Comparison of ENCODE assay signal across 9 mouse cellular contexts in genomic region chr17:78895394-78895793, GRCm38 (mm10). TPM values are rescaled to one million over a fixed set of nuclear protein-coding genes. Genes with fewer than 3 reads are reported as not detected.
DNase-seq lines count a peak whose midpoint lies in the region; ATAC-seq lines count a peak whose summit lies in the region.
"Had no signal": no experiment of that assay in that cellular context is flagged by ENCODE, and none has a peak within 500 bp of the region (broad histone marks: within the 10 kb centered on the region; RNA-seq: fewer than 3 reads in every experiment).

No protein-coding gene starts in this region.

- H3K27ac ChIP-seq in midbrain, embryonic 14.5 days (replicated peaks; ENCODE audit: low read depth, low read length) = no peak overlapping the region
- no peak overlapping the region for H3K27ac ChIP-seq in midbrain, embryonic 10.5 days (replicated peaks)
- no peak overlapping the region for H3K27ac ChIP-seq in kidney, embryonic 14.5 days (ENCODE audit: low read depth, low read length)
- H3K27ac ChIP-seq in stomach, embryonic 15.5 days = no peak overlapping the region

- H3K4me2 ChIP-seq in midbrain, embryonic 14.5 days (ENCODE audit: low read length) = no peak overlapping the region
- H3K4me2 ChIP-seq in kidney, embryonic 14.5 days (replicated peaks; ENCODE audit: low read depth, low read length) = peak overlapping the region; percentile 9; the same call in 1 of the 2 replicates
- peak overlapping the region; percentile 51 for H3K4me2 ChIP-seq in stomach, embryonic 15.5 days

- H3K27me3 ChIP-seq in midbrain, embryonic 14.5 days (ENCODE audit: control insufficient read depth, insufficient read depth, low read length) = no peaks in the 10 kb centered on the region
- no peaks in the 10 kb centered on the region for H3K27me3 ChIP-seq in midbrain, embryonic 10.5 days (ENCODE audit: low read depth, poor library complexity, severe bottlenecking)
- no peaks in the 10 kb centered on the region for H3K27me3 ChIP-seq in kidney, embryonic 14.5 days (ENCODE audit: control insufficient read depth, insufficient read depth, low read length)
- no peaks in the 10 kb centered on the region for H3K27me3 ChIP-seq in stomach, embryonic 15.5 days (replicated peaks)

- no peaks in the 10 kb centered on the region for H3K36me3 ChIP-seq in midbrain, embryonic 14.5 days (ENCODE audit: control insufficient read depth, insufficient read depth, low read length)
- no peaks in the 10 kb centered on the region for H3K36me3 ChIP-seq in midbrain, embryonic 10.5 days
- H3K36me3 ChIP-seq in kidney, embryonic 14.5 days (ENCODE audit: control insufficient read depth, insufficient read depth, low read length) = no peaks in the 10 kb centered on the region
- H3K36me3 ChIP-seq in stomach, embryonic 15.5 days = no peaks in the 10 kb centered on the region

- H3K4me1 ChIP-seq in midbrain, embryonic 14.5 days (ENCODE audit: control insufficient read depth, insufficient read depth, low read length) = no peaks in the 10 kb centered on the region
- H3K4me1 ChIP-seq in midbrain, embryonic 10.5 days = no peaks in the 10 kb centered on the region
- H3K4me1 ChIP-seq in kidney, embryonic 14.5 days (ENCODE audit: control insufficient read depth, insufficient read depth, low read length) = no peaks in the 10 kb centered on the region
- H3K4me1 ChIP-seq in stomach, embryonic 15.5 days = no peaks in the 10 kb centered on the region

- DNase-seq in midbrain, embryonic 14.5 days = peak; percentile 81
- no peak for DNase-seq in midbrain, embryonic 10.5 days (ENCODE audit: low spot score)
- DNase-seq in adrenal gland, postnatal 14 days = peak; percentile 66
- peak; percentile 47 for DNase-seq in forelimb bud, embryonic 11.5 days (ENCODE audit: low read depth, low spot score)
- peak; percentile 83 for DNase-seq in lung, postnatal 10 days
- no peak for DNase-seq in natural killer cell, adult 2 months (ENCODE audit: low spot score in 2 of 2)

- no peak overlapping the region for H3K4me3 ChIP-seq in midbrain, embryonic 14.5 days (replicated peaks; ENCODE audit: low read depth, low read length)
- H3K4me3 ChIP-seq in midbrain, embryonic 10.5 days = no peak overlapping the region
- no peak overlapping the region for H3K4me3 ChIP-seq in kidney, embryonic 14.5 days (ENCODE audit: low read length)
- peak overlapping the region; percentile 23; the same call in 1 of the 2 replicates for H3K4me3 ChIP-seq in stomach, embryonic 15.5 days (replicated peaks)

- no peaks in the 10 kb centered on the region for H3K9me3 ChIP-seq in midbrain, embryonic 14.5 days (ENCODE audit: control insufficient read depth, low read length)
- no peaks in the 10 kb centered on the region for H3K9me3 ChIP-seq in midbrain, embryonic 10.5 days (replicated peaks)
- H3K9me3 ChIP-seq in kidney, embryonic 14.5 days (ENCODE audit: control insufficient read depth, low read length) = no peaks in the 10 kb centered on the region
- no peaks in the 10 kb centered on the region for H3K9me3 ChIP-seq in stomach, embryonic 15.5 days

- no peak for ATAC-seq in midbrain, embryonic 14.5 days (ENCODE audit: low FRiP score, low TSS enrichment)
- no peak for ATAC-seq in kidney, embryonic 14.5 days (ENCODE audit: low FRiP score, low TSS enrichment)
- ATAC-seq in stomach, embryonic 15.5 days (ENCODE audit: insufficient read depth, low FRiP score, low read depth) = no peak

- 48% methylated on average over 8 of the region's 8 CpGs for WGBS in midbrain, embryonic 14.5 days
- whole genome bisulfite sequencing in midbrain, embryonic 10.5 days = 54% methylated on average over 8 of the region's 8 CpGs
- 25% methylated on average over 8 of the region's 8 CpGs for WGBS in kidney, embryonic 14.5 days
- 16% methylated on average over 8 of the region's 8 CpGs for WGBS in stomach, embryonic 15.5 days

- no peak overlapping the region for H3K9ac ChIP-seq in midbrain, embryonic 14.5 days (replicated peaks; ENCODE audit: low read length)
- no peak overlapping the region; the same call in 1 of the 2 replicates for H3K9ac ChIP-seq in kidney, embryonic 14.5 days (ENCODE audit: low read depth, low read length)
- no peak overlapping the region for H3K9ac ChIP-seq in stomach, embryonic 15.5 days

RNA-seq across cellular contexts. Expression of gene Sult6b1, which starts 11.4 kb away (rescaled TPM):
- not detected in 2 replicates for polyA plus RNA-seq in midbrain, embryonic 14.5 days (2014; fragmentation: Nextera tagmentation; extraction: Ambion mirVana)
- 0.10 TPM in 1 of 2 replicates, not detected in the other for polyA plus RNA-seq in midbrain, embryonic 10.5 days (2016; fragmentation: Nextera tagmentation; extraction: Ambion mirVana)
- total RNA-seq in adrenal gland, postnatal 14 days (2021) = not detected in 2 replicates
- polyA plus RNA-seq in kidney, embryonic 14.5 days (2014; fragmentation: Nextera tagmentation; extraction: Ambion mirVana) = 0.19 and 0.20 TPM in 2 replicates
- 0.14 and 0.35 TPM in 2 replicates for polyA plus RNA-seq in stomach, embryonic 15.5 days (2015; fragmentation: Nextera tagmentation; extraction: Ambion mirVana)
- total RNA-seq: gastrocnemius, postnatal 4 days had no signal

RNA-seq across cellular contexts. Expression of gene Eif2ak2, which starts 13.0 kb away (rescaled TPM):
- polyA plus RNA-seq in midbrain, embryonic 14.5 days (2014; fragmentation: Nextera tagmentation; extraction: Ambion mirVana) = 2.6 and 5.0 TPM in 2 replicates
- polyA plus RNA-seq in midbrain, embryonic 10.5 days (2016; fragmentation: Nextera tagmentation; extraction: Ambion mirVana) = 4.6 and 5.9 TPM in 2 replicates
- total RNA-seq in adrenal gland, postnatal 14 days (2021) = 20.6 and 23.3 TPM in 2 replicates
- polyA plus RNA-seq in kidney, embryonic 14.5 days (2014; fragmentation: Nextera tagmentation; extraction: Ambion mirVana) = 12.0 and 14.6 TPM in 2 replicates
- 16.0 and 16.4 TPM in 2 replicates for polyA plus RNA-seq in stomach, embryonic 15.5 days (2015; fragmentation: Nextera tagmentation; extraction: Ambion mirVana)

RNA-seq across cellular contexts. Expression of gene Cebpzos, which starts 20.9 kb away (rescaled TPM):
- 116 TPM in 2 replicates for polyA plus RNA-seq in midbrain, embryonic 14.5 days (2014; fragmentation: Nextera tagmentation; extraction: Ambion mirVana)
- polyA plus RNA-seq in midbrain, embryonic 10.5 days (2016; fragmentation: Nextera tagmentation; extraction: Ambion mirVana) = 111 and 116 TPM in 2 replicates
- 30.7 and 37.6 TPM in 2 replicates for total RNA-seq in adrenal gland, postnatal 14 days (2021)
- 108 and 133 TPM in 2 replicates for polyA plus RNA-seq in kidney, embryonic 14.5 days (2014; fragmentation: Nextera tagmentation; extraction: Ambion mirVana)
- polyA plus RNA-seq in stomach, embryonic 15.5 days (2015; fragmentation: Nextera tagmentation; extraction: Ambion mirVana) = 113 and 115 TPM in 2 replicates

RNA-seq across cellular contexts. Expression of gene Cebpz, which starts 41.5 kb away (rescaled TPM):
- 48.8 and 53.4 TPM in 2 replicates for polyA plus RNA-seq in midbrain, embryonic 14.5 days (2014; fragmentation: Nextera tagmentation; extraction: Ambion mirVana)
- polyA plus RNA-seq in midbrain, embryonic 10.5 days (2016; fragmentation: Nextera tagmentation; extraction: Ambion mirVana) = 55.8 and 58.4 TPM in 2 replicates
- 45.6 and 52.3 TPM in 2 replicates for total RNA-seq in adrenal gland, postnatal 14 days (2021)
- polyA plus RNA-seq in kidney, embryonic 14.5 days (2014; fragmentation: Nextera tagmentation; extraction: Ambion mirVana) = 58.7 and 64.8 TPM in 2 replicates
- 54.3 and 54.4 TPM in 2 replicates for polyA plus RNA-seq in stomach, embryonic 15.5 days (2015; fragmentation: Nextera tagmentation; extraction: Ambion mirVana)

RNA-seq across cellular contexts. Expression of gene Ndufaf7, which starts 41.5 kb away (rescaled TPM):
- 54.3 and 58.9 TPM in 2 replicates for polyA plus RNA-seq in midbrain, embryonic 14.5 days (2014; fragmentation: Nextera tagmentation; extraction: Ambion mirVana)
- polyA plus RNA-seq in midbrain, embryonic 10.5 days (2016; fragmentation: Nextera tagmentation; extraction: Ambion mirVana) = 51.3 and 55.7 TPM in 2 replicates
- total RNA-seq in adrenal gland, postnatal 14 days (2021) = 41.8 and 45.7 TPM in 2 replicates
- 45.4 and 63.2 TPM in 2 replicates for polyA plus RNA-seq in kidney, embryonic 14.5 days (2014; fragmentation: Nextera tagmentation; extraction: Ambion mirVana)
- polyA plus RNA-seq in stomach, embryonic 15.5 days (2015; fragmentation: Nextera tagmentation; extraction: Ambion mirVana) = 51.7 and 57.7 TPM in 2 replicates

Comparison
In these comparisons a context has a peak if more than half of its experiments do, and no peak if none do; other contexts are left out.
1. DNase-seq: peak in midbrain, embryonic 14.5 days (single experiment), adrenal gland, postnatal 14 days (single experiment), forelimb bud, embryonic 11.5 days (single experiment) and lung, postnatal 10 days (single experiment); none in midbrain, embryonic 10.5 days (single experiment) and natural killer cell, adult 2 months (0 of 2).